Mouse (Mus musculus): Measurements from ENCODE around the gene Tbx6. TPM values are rescaled to one million over a fixed set of nuclear protein-coding genes. Genes with fewer than 3 reads are reported as not detected.
A peak's percentile ranks its signal among the peaks of the same experiment; 100 is the strongest.

The Tbx6 gene
- polyA plus RNA-seq, 1 experiment = 1.4 TPM

DNA sequence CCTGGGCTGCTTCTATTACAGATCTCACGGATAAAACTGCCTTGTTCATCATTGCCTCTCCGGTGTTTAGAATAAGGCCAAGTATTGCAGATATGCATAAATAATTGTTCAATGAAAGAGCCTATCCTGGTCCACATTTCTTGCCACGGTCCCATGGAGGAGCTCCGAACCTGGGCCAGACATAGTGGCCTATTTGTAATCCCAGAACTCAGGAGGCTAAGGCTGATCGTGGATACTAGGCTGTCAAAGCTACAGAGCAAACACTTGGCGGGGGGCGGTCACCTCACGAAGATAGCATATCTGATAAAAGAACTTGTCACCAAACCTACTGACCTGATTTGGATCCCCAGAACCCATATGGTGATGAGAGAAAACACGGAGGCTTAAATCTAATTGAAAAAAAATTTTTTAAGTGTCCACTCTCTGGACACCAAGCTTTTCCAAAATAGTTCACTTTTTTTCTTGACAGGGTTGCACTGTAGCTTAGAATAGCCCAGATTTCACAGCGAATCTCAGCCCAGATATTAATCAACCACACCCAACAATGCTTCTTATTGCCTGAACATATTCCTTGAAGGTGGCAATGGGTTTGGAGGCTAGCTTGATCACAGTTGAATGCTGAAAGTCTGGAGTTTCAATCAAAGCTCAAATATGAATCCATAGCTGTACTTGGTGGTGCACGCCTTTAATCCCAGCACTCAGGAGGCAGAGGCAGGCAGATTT lies 11.6 kb downstream of the Tbx6 start:
- DNase-seq (ENCODE audit: extremely low spot score in 1 of 2, low spot score in 1 of 2) = no peak

DNA sequence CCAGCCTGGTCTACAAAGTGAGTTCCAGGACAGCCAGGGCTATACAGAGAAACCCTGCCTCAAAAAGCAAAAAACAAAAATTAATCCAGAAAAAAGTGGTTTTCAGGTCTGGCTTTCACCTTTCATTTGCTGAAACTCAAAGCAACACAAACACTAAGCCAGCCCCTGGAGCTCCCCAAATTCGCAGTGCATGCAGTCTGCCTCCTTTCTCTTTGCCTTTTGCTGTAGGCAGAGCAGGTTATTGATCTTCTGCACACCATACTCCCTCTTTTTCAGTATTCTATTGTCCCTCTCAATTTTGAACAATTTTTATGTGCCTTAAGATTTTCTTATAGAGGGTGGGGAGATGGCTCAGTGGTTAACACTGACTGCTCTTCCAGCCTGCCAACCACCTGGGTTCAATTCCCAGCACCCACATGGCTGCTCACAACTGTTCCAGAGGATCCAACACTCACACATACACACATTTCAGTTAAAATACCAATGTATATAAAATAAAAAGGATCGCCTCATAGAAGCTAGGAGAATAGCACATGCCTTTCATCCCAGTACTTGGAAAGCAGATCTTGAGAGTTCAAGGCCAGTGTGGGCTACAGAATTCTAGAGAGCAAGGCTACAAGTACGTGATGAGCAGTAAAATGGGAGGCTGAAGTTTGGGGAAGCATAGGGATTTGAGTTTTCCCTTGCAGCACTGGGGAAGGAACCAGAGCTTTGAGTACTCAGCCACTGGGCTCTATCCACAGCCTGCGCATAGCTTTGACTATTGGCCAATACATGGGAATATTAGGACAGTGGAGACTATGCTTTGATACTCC lies 12.4 kb downstream of the Tbx6 start:
- no peak for DNase-seq (ENCODE audit: extremely low spot score in 1 of 2, low spot score in 1 of 2)

DNA sequence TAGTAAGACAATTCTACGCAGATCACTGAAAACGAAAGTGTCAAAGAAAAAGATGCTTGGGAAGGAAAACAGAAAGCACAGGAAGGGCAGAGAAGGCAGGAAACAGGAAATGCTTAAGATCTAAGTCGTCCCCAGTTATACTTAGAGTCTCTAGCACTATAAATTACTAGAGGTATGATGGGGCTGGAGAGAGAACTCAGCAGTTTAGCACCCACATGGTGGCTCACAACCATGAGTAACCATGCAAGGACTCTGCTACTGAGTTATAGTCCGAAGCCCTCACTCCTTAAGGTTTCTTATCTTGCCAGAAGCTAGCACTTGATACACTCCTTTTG lies 13.0 kb downstream of the Tbx6 start:
- no peak for DNase-seq (ENCODE audit: extremely low spot score in 1 of 2, low spot score in 1 of 2)

DNA sequence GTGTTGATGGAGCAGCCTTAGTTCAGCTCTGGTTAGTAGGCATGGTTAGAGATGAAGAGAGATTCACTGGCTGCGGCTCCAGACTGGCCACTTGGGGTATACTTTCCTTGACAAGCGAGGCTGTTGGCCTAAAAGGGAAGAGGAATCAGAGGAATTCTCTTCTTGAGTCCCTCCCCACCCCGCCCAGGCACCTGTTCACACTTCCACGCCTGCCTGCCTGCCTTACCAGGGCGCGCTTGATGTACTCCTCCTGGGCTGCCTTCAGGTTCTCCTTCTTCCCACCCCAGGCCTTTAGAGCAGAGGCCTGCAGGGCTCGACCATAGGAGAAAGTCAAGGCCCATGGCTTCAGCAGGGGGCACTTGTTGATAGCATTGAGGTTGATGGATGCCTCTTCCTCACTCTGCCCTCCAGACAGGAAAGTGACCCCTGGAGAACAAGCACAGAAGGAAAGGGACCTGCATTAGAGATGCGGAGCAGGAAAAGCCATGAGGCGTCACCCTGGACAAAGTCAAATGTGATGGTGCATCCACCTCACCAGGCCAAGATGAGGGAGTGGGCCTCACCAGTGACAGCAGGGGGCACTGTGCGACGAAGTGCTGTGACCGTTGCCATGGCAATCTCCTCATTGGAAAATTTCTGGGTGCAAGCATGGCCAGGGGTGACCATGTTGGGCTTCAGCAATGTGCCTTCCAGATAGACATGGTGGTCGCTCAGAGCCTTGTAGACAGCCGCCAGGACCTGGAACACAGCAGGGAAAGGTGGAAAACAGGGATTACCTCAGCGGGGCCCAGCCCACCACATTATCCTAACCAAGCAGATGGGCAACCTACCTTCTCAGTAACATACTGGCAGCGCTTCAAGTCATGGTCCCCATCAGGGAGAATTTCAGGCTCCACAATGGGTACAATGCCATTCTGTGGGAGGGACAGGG lies 14.4 kb downstream of the Tbx6 start:
- no peak for DNase-seq (ENCODE audit: extremely low spot score in 1 of 2, low spot score in 1 of 2)

DNA sequence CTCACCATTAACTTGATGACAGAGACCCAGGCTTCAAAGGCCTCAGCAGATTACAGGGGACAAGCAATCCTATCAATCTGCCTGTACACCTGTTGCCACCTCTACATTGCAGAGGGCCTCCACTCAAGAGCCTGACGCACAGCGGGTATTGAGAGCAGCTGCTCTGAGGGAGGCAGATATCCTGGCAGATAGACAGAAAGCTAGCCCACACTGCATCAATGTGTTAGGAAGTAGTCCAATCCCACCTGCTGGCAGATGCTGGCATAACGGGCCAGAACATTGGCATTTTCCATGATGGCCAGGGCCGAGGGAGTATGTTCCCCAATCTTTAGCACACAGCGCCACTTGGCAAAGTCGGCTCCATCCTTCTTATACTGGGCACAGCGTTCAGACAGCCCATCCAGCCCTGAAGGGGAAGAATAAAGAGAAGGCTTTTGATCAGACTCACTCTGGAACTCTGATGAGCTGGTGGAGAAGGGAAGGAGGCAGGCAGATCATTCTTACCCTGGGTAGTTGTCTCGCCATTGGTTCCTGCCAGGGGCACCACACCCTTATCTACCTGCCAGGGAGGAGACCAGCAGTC lies 15.2 kb downstream of the Tbx6 start:
- peak in 1 of 2 experiments; percentile 66 for DNase-seq (ENCODE audit: extremely low spot score in 1 of 2, low spot score in 1 of 2)

DNA sequence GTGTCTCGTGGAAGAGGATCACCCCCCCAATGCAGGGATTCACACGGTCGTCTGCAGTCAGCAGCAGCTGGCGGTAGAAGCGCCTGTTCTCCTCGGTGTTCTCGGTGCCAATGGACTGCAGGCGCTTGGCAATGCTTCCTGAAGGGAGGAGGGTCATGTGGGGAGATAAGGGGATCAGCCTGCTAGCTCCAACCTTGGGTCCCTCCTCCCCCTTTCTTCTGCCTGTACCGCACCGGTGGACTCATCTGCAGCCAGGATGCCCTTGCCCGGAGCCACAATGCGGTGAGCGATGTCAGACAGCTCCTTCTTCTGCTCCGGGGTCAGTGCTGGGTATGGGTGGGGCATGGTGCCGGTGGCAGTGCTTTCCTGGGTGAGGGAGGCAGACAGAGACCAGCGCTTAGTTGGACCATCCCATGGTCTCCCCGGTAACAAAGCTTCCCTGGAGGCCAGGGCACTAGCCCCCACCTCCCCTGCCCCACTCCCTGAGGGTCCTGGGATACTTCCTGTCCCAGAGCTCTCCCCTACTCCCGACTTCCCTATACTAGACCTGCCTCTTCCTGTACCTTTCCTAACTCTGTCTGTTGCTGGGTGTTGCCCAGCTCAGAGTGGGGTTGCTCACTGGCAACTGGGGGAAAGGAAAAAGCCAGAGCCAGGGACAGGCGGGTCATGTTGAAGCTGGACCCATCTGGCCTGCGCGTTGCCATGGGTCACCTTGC lies 16.3 kb downstream of the Tbx6 start, which contains the start of gene Fam57b:
Gene Fam57b, plus strand, starts transcription at position 258 of the 716 bp plus-strand sequence.
- DNase-seq (ENCODE audit: extremely low spot score in 1 of 2, low spot score in 1 of 2) = no peak

DNA sequence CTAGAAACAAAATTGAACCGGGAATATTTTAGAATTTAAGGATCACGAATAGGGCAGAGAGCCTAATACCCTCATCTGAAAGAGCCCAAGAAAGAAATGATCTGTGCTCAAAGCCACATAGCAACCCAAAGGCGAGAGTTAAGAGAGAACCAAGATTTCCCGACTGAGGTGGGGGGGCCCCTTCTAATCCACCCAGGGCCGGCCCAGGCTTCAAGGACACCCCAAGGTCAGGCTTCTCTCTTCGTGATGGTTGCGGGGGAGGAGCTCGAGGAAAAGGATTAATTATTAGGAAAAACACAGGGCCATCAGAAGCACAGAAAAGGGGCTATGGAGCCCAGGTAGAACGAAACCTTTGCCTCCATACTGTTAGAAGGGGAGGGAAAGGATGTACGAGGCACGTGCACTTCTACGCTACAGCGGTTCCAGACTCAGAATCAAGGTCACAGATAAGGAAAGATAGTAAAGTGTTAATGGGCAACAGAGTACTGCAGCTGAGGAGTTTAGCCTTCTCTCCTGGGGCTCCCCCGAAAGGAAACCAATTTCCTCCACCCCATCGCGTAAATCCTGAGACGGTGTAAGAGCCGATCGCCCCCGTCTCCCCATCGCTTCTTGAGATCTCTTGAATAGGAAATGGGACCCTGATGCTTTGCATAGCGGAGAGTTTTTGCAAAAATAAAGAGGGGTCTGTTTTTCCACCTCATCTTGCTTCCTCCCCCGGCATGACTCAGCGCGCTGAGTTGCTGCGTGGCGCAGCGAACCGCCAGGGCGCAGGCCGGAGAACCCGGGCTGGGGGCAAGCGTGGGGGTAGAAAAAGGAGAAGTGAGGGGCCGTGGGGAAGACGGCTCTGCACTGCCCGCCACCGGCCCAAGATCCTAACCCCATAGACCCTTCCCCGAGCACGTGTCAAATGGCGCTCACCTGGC lies 17.1 kb downstream of the Tbx6 start:
- DNase-seq (ENCODE audit: extremely low spot score in 1 of 2, low spot score in 1 of 2) = peak in 1 of 2 experiments; percentile 42

DNA sequence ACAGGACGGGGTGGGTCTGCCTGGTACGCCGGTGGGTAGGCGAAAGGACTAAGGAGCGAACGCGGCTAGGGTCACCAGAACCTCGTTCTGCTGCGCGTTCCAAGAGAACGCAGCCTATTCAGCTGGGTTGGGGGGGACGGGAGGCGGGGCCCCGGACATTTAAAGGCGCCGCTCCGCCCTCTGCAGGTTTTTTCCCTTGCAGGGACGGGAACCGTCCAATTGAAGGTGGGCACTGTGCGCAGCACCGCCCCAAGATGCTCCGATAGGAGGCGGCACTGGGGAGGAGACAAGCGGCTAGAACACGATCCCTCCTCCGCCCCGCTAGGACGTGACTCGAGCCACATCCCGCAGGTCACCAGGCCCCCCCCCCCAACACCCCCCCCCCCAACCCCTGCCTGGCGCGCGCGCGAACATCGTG lies 17.8 kb downstream of the Tbx6 start:
- DNase-seq (ENCODE audit: extremely low spot score in 1 of 2, low spot score in 1 of 2) = peak; percentile 97 to 98

DNA sequence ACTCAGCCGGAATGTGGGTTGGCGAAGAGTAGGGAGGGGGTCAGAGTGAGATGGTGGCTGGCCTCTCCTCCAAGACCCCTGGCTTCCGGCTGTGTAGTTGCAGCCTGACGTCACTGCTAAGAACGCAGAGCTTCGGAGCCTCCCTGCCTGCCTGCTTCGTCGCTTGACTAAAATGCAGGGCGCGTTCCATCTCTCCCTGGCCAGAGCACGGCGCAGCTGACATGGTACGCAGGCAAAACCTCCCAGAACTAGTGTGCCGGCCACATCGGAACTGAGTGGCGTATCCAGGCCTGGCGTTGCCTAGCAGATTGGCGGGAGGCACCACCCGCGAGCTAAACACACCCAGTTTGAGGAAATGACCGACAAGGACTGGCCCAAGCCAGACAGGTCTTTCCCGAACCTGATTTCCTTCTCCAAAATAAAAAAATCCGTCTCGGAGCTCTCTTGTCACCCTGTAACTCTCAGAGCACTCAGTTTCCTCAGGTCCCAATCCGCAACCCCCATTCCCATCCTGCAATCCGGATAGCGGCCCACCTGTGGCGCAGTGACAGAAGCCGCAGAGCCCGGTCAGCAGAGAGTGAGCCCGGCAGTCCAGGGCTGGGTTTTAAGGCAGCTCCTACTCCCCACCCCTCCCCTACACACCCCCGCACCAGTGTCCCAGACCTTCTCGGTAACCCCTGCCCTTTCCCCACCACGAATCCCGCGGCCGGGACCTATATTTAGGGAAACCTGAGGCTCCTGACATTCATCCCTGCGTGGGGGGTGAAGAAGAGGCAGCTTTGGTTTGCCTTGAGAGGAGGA lies 18.4 kb downstream of the Tbx6 start:
- peak in 1 of 2 experiments; percentile 91 for DNase-seq (ENCODE audit: extremely low spot score in 1 of 2, low spot score in 1 of 2)

DNA sequence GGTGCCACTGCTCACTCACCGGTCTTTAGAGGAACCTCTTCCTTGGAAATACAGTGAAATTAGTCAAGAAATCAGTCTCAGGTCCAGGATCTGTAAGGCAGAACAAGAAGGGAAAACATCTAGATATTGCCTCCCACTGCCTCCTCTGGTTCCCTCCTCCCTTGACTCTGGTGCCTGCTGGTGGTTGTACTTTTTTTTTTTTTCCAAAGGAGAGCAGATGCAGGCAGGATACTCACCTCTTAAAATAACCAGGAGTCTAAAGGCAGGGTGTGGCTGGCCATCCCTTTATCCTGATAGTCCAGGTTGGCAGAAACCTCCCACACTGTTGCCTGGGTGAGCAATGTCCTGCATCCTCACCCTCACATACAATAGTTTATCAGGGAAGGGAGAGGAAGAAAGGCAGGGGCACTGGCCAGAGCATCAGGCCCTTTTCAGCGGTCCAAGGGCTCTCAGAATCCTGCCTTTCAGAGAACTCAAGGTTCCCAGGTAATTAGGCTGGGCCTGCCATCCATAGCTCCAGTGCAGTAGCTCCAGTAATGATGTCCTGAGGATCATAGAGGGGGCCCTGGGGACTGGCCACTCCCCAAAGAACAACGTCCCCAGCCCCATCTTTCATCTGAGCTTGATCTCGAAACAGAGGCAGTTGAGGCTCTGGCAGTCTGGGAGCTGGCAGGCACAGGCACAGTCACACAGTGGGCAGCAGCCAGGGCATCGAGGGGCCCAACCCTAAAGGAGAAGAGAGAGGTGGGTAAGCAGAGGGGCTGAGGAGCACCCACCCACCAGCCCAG lies 19.2 kb downstream of the Tbx6 start:
- peak in 1 of 2 experiments; percentile 71 for DNase-seq (ENCODE audit: extremely low spot score in 1 of 2, low spot score in 1 of 2)

DNA sequence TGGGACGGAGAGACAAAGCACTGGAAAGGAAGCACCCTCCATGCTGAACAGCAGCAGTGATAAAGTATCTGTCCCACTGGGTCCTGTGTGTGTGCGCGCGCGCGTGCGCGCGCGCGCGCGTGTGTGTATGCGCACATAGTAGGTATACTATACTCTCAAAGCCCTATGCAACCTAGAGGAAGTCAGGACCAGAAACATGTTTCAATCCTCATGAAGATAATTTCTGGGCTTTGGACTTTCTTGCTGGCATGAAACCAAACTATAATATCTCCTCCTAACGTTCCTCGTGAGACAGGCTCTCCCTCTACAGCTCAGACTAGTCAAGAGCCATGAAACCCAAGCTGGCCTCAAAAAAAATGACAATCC lies 19.8 kb downstream of the Tbx6 start:
- no peak for DNase-seq (ENCODE audit: extremely low spot score in 1 of 2, low spot score in 1 of 2)

DNA sequence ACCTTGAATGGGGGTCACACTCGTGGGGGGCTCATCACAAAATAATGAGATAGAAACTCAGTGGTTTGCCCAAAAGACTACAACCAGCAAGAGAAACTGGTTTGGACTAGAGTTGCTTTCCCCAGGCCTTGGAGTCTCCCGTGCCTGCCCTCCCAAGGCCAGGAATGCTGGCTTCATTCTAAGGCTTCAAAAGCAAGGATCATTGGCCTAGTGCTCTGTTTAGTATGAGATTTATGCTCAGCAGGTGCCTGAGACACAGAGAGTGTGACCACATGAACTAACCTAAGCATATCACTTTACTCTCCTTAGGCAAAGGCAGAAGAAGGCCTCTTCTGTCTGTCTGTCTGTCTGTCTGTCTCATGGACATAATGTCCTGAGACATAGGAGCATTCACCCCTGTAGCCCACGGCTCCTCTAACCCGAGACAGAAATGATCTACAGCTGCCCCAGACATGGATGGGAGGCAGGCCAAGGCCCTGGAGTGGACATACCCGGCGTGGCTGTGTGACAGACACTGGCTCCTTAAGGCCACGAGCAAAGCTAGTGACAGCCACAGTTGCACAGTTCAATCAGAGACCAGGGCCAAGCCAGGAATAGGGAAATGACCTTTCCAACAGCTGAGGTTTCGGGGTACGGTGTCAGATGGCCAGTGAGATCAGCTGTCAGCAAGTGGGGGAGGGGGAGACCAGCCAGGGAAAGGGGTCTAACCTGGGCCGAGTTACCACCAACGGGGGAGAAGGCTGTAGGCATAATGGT lies 21.0 kb downstream of the Tbx6 start:
- DNase-seq (ENCODE audit: extremely low spot score in 1 of 2, low spot score in 1 of 2) = no peak

DNA sequence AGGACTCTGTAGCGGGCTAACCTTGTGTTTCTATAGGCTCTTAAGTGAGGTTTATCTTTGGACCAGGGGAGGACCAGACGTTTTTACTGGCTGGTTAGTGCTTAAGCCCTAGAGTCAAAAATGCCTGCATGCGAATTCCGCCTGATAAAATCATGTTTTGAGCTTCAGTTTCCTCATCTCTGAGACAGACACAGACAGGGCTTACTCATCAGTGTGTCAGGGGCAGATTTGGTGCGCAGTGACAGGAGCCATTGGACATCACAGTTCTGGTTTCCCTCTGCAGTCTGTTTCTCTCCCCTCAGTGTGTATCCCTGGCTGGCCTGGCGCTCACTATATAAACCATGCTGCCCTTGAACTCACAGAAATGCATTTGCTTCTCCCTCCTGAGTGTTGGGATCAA lies 21.9 kb downstream of the Tbx6 start:
- DNase-seq (ENCODE audit: extremely low spot score in 1 of 2, low spot score in 1 of 2) = no peak

DNA sequence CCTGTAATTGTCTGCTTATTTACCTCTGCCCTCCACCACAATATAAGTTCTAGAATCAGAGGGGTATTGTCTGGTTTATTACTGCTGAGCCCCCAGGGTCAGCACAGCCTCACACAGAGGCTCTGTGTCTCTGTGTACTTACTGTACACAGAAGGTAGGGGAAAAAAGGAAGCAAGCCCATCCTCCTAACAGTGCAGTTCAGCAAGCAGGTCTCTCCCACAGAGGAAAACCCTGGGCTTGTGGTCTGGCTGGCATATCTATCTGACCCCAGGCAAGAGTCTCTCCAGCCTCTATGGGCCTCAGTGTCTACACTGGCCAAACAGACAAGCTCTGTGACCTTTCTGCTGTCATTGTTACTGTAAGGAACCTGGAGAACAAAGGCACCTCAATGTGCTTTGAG lies 22.5 kb downstream of the Tbx6 start:
- DNase-seq (ENCODE audit: extremely low spot score in 1 of 2, low spot score in 1 of 2) = no peak

DNA sequence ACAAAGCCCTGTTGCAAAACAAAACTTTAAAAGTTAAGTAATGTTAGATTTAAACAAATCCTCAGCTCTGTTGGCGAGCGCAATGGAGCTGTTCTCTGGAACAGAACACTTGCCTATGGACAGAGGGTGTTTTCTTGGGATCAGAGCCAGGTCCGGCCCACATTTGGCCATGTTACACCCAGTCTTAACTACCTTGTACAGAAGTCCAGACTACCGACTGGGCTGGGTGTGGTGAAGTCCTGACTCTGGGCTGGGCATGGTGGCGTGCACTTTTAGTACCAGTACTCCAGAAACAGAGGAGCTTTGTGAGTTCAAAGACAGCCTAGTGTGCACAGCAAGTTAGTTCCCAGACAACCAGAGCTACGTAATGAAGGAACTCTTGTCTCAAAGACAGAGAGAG lies 25.7 kb downstream of the Tbx6 start:
- no peak for DNase-seq (ENCODE audit: extremely low spot score in 1 of 2, low spot score in 1 of 2)

DNA sequence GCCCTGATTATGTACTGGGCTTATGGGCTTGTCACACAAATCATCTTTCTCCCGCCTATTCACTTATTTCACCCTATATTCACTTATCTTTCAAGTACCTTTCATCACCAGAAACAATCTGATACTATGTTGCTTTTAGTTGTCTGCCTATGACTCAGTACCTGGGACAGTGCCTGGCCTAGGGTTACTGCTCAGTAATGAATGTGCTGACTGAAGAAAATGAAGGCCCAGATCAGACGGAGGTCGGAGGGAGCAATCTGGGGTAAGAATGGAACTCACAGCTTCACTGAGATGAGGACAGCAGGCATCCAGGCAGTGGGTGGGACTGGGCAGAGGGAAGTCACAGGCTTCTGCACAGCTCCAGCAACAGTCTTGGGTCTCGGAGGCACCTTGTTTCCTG lies 26.1 kb downstream of the Tbx6 start:
- DNase-seq (ENCODE audit: extremely low spot score in 1 of 2, low spot score in 1 of 2) = no peak

Measured in frontal cortex, adult 2 months (tissue).